Mouse (Mus musculus) c-Kit-positive CD71-positive TER-119-positive erythroid progenitor cells, embryonic 14.5 days (primary cell): Measurements from ENCODE around the gene Cdk5rap3.

Experiments
- DNase-seq: peaks from one replicate; pipeline ENCODE4 v3.0.0-alpha.2; 2013; ENCODE audit warnings: low spot score

Cdk5rap3 gene

GRCm38 (mm10) chr11:96916044-96916884 is at the start of gene Cdk5rap3:
Cdk5rap3 (minus strand) TSS chr11:96916496.
- DNase-seq, result peak; percentile 99

- DNase-seq, result peak; percentile 80
These were observed 47.3 kb upstream of the Cdk5rap3 start for GRCm38 (mm10) chr11:96963580-96963979.

GRCm38 (mm10) chr11:96957061-96957805 is 40.9 kb upstream of the Cdk5rap3 start:
- DNase-seq, result no peak

GRCm38 (mm10) chr11:96956009-96956724 is 39.9 kb upstream of the Cdk5rap3 start:
- DNase-seq, result no peak

- DNase-seq, result no peak
These were observed 38.8 kb upstream of the Cdk5rap3 start for GRCm38 (mm10) chr11:96955094-96955493.

- DNase-seq, result no peak
These were observed 36.6 kb upstream of the Cdk5rap3 start for GRCm38 (mm10) chr11:96952896-96953295.

- no peak for DNase-seq
These were observed 36.1 kb upstream of the Cdk5rap3 start for GRCm38 (mm10) chr11:96952426-96952825.

GRCm38 (mm10) chr11:96950767-96951166 is 34.5 kb upstream of the Cdk5rap3 start:
- no peak for DNase-seq

- DNase-seq, result peak; percentile 88
These were observed 31.6 kb upstream of the Cdk5rap3 start for GRCm38 (mm10) chr11:96947849-96948248.

GRCm38 (mm10) chr11:96946498-96946897 is 30.2 kb upstream of the Cdk5rap3 start:
- DNase-seq, result no peak

- DNase-seq, result no peak
These were observed 28.7 kb upstream of the Cdk5rap3 start for GRCm38 (mm10) chr11:96944844-96945580.

- peak; percentile 97 for DNase-seq
These were observed 27.5 kb upstream of the Cdk5rap3 start, which contains the start of gene Pnpo for GRCm38 (mm10) chr11:96943746-96944304. Pnpo (minus strand) TSS chr11:96943986.

- DNase-seq, result peak; percentile 75
These were observed 25.8 kb upstream of the Cdk5rap3 start for GRCm38 (mm10) chr11:96941989-96942590.

- peak; percentile 81 for DNase-seq
These were observed 24.5 kb upstream of the Cdk5rap3 start for GRCm38 (mm10) chr11:96940578-96941465.

GRCm38 (mm10) chr11:96938426-96938800 is 22.1 kb upstream of the Cdk5rap3 start:
- no peak for DNase-seq

- DNase-seq, result peak; percentile 55
These were observed 21.5 kb upstream of the Cdk5rap3 start for GRCm38 (mm10) chr11:96937549-96938425.

- no peak for DNase-seq
These were observed 19.8 kb upstream of the Cdk5rap3 start for GRCm38 (mm10) chr11:96935872-96936650.

GRCm38 (mm10) chr11:96934921-96935356 is 18.6 kb upstream of the Cdk5rap3 start:
- peak; percentile 82 for DNase-seq
